Mouse (Mus musculus) right cerebral cortex, postnatal 10 days (tissue): Measurements from ENCODE around the gene Camk2n2.
"Not testable (repeated sequence)": the region's sequence is repeated elsewhere in the genome, so short reads cannot be mapped to it uniquely, and the experiment has no call there.

ENCODE experiments used
- DNase-seq, 2 experiments: peaks; one replicate each; pipeline ENCODE4 v3.0.0; 2021; ENCODE audit warnings: low spot score in 2 of 2

Gene Camk2n2

GRCm38 (mm10) chr16:20621191-20621990 is at the start of gene Camk2n2:
TSS of gene Camk2n2 (minus strand) at chr16:20621287.
- DNase-seq: peak; percentile 64 to 72

GRCm38 (mm10) chr16:20670291-20670690 is 49.2 kb upstream of the Camk2n2 start:
- DNase-seq: no peak

GRCm38 (mm10) chr16:20668013-20668412 is 46.9 kb upstream of the Camk2n2 start, which contains the start of gene Eif4g1:
TSS of gene Eif4g1 (plus strand) at chr16:20668313.
- DNase-seq: not testable (repeated sequence)

- DNase-seq: no peak
These were observed 36.6 kb upstream of the Camk2n2 start for GRCm38 (mm10) chr16:20657661-20658060.

DNA sequence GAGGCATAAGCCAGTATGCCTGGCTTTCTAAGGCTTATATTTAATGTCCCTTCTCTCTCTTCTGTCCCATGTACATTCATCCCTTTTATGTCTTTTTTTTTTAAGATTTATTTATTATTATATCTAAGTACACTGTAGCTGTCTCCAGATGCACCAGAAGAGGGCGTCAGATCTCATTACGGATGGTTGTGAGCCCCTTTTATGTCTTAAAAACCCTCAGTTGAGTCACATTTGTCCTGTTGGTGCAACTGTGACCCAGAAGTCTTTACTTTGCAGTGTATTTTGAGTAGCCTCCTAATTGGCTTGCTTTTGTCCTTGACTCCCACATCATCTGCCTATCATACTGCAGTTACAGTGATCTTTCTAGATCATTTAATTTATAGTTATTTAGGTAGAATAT is 32.2 kb upstream of the Camk2n2 start:
- no peak for DNase-seq

GRCm38 (mm10) chr16:20651947-20652310 is 30.8 kb upstream of the Camk2n2 start:
- DNase-seq: no peak

GRCm38 (mm10) chr16:20651076-20651946 is 30.2 kb upstream of the Camk2n2 start, which contains the start of gene Psmd2:
TSS of gene Psmd2 (plus strand) at chr16:20651652.
- DNase-seq: peak; percentile 97 to 98

DNA sequence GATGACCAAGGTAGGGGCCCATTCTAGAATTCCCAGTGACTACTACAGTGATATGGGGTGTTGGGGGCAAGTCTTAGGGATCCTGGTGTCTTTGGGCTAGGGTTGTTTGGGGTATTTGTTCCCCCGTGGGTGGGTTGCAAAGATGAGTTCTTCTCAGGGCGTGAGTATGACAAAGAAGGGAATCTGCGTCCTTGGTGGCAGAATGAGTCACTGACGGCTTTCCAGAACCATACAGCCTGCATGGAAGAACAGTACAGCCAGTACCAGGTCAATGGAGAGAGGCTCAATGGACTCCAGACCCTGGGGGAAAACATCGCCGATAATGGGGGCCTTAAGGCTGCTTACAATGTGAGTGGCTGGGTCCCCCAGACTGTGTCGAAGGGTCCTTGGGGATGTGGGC is 22.8 kb upstream of the Camk2n2 start:
- no peak for DNase-seq

GRCm38 (mm10) chr16:20642161-20642560 is 21.1 kb upstream of the Camk2n2 start:
- DNase-seq: peak; percentile 86 to 91

DNA sequence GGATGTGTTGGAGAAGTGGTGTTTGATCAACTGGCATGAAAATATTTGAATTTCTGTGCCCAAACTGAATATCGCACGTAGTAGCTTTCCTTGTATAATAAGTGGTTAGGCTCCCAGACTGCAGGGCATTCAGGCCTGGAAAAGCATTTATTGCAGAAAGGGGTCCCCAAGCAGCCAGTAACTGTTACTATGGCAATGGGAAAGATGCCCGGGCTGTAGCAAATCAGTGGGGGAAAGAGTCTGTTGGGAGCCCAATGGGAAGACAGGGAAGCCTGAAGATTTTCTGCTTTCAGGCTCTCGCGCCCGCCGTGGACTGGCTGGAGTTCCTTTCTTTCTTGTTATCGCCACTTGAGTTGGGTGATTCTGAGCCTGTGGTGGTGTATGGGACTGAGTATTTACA is 17.3 kb upstream of the Camk2n2 start:
- DNase-seq: peak; percentile 90 to 91

DNA sequence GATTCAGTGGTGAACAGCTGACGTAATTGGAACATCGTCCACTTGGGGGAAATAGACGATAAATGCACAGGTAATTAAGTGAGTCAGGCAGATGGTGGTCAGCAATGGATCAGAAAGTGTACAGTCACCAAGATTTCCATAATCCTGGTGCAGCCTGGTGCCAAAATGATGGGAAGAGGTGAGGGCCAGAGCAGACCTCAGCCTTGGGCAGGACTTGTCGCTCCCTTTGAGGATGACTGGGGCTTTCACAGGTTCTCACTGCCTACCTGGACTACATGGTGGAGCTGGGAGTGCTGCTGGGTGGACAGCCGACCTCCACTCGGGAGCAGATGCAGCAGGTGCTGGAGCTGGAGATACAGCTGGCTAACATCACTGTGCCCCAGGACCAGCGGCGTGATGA is 16.3 kb upstream of the Camk2n2 start:
- no peak for DNase-seq

GRCm38 (mm10) chr16:20629731-20630634 is 8.9 kb upstream of the Camk2n2 start, which contains the start of gene Ece2:
TSS of gene Ece2 (plus strand) at chr16:20629828.
- DNase-seq: peak; percentile 61 to 71

- peak; percentile 60 to 82 for DNase-seq
These were observed 7.8 kb upstream of the Camk2n2 start for GRCm38 (mm10) chr16:20628871-20629391.

DNA sequence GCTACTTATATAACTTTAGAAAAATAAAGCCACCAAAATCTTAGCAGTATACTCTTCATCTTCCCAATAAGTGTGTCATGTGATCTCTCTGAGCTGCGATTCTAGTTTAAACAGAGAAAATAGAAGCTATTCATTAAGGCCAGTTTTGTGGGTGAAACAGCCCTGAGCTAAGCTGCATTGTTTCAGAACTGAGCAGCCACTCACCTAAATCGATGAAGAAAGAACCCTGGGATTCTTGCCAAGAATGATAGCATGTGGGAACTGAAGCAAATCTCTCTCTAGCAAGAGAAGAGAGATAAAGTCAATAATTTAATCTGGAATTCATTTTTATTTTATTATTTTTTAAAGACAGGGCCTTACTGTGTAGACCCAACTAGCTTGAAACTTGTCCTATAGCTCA is 2.1 kb upstream of the Camk2n2 start:
- no peak for DNase-seq

GRCm38 (mm10) chr16:20621991-20622685 is 1.1 kb upstream of the Camk2n2 start:
- DNase-seq: peak; percentile 81 to 85

- peak; percentile 46 to 47 for DNase-seq
These were observed 316 bp downstream of the Camk2n2 start for GRCm38 (mm10) chr16:20620751-20621190.

GRCm38 (mm10) chr16:20620399-20620735 is 720 bp downstream of the Camk2n2 start:
- no peak for DNase-seq

GRCm38 (mm10) chr16:20619541-20620398 is 1.3 kb downstream of the Camk2n2 start:
- DNase-seq: no peak

GRCm38 (mm10) chr16:20611357-20612227 is 9.5 kb downstream of the Camk2n2 start, which contains the start of the genes Eef1akmt4, Gm49333 and Alg3:
TSS of gene Eef1akmt4 (plus strand) at chr16:20611593.
TSS of gene Gm49333 (plus strand) at chr16:20611610.
TSS of gene Alg3 (minus strand) at chr16:20611735.
- DNase-seq: peak; percentile 84 to 89
